Mouse (Mus musculus): ENCODE results near the gene Cyp1a2. TPM values are rescaled to one million over a fixed set of nuclear protein-coding genes. Genes with fewer than 3 reads are reported as not detected.

Gene Cyp1a2
- polyA plus RNA-seq, 1 experiment from 2014 or later = not detected

DNA sequence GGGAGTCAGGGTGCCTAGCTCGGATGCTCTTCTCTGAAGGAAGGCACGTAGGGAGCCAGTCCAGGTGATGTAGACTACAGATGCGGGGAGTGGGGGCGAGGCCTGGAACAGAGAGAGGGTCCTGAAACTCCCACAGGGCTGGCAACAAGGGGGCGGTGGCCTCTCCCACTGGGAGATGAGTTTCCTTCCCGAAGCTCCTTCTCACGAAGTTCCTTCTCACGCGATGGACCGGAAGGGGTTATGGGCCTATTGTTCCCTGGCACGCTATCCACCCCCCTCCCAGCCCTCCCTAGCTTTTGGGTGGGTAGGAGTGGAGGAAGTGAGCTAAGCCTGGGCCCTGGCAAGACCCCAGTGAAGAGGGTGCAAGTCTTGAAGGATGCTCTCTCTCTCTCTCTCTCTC lies 15.7 kb downstream of the Cyp1a2 start:
- WGBS (ENCODE audit: insufficient replicate concordance) = 72% methylated on average over 11 of the region's 11 CpGs
- H3K4me1 ChIP-seq (ENCODE audit: control insufficient read depth, insufficient read depth, low read length) = peaks cover 3% of the 10 kb centered on the region; the same call in 1 of the 2 replicates

DNA sequence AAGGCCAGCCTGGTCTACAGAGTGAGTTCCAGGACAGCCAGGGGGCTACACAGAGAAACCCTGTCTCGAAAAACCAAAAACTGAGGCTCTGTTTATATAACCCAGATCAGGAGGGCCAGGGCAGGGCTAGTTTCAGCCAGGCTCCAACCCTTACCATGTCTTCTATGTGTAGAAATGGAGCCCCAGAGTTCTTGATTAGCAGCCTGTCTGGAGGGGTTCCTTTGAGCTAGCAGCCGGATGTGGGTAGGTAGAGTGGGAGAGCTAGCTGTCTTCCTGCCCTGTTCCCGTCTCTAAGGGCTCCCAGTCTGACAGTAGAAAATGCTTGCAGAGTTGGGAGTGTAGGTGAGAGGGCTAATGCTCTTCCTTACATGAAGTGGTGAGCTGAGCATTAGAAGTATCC lies 16.4 kb downstream of the Cyp1a2 start:
- Histone ChIP-seq H3K27me3 (ENCODE audit: control insufficient read depth, insufficient read depth, low read length) (no peaks in the 10 kb centered on the region), H3K9ac (ENCODE audit: low read depth, low read length) (no peak overlapping the region), H3K4me3 (ENCODE audit: low read depth, low read length) (no peak overlapping the region), H3K36me3 (ENCODE audit: control insufficient read depth, insufficient read depth, low read length) (no peaks in the 10 kb centered on the region), H3K27ac (ENCODE audit: low read depth, low read length) (no peak overlapping the region), H3K9me3 (replicated peaks; ENCODE audit: control insufficient read depth, low read length) (no peaks in the 10 kb centered on the region), H3K4me1 (ENCODE audit: control insufficient read depth, insufficient read depth, low read length) (peaks cover 3% of the 10 kb centered on the region; the same call in 1 of the 2 replicates), H3K4me2 (no peak overlapping the region)
- 61% methylated on average over 3 of the region's 3 CpGs for WGBS (ENCODE audit: insufficient replicate concordance)
- ATAC-seq (replicated peaks; ENCODE audit: insufficient number of reproducible peaks, low FRiP score, low TSS enrichment) = no peak

More for the DNA sequence above, 15.7 kb downstream of the Cyp1a2 start:
- no peak for ATAC-seq (replicated peaks; ENCODE audit: insufficient number of reproducible peaks, low FRiP score, low TSS enrichment)
- no peak overlapping the region for H3K9ac ChIP-seq (ENCODE audit: low read depth, low read length)
- no peak overlapping the region for H3K27ac ChIP-seq (ENCODE audit: low read depth, low read length)
- no peak overlapping the region for H3K4me3 ChIP-seq (ENCODE audit: low read depth, low read length)
- no peaks in the 10 kb centered on the region for H3K36me3 ChIP-seq (ENCODE audit: control insufficient read depth, insufficient read depth, low read length)
- no peaks in the 10 kb centered on the region for H3K27me3 ChIP-seq (ENCODE audit: control insufficient read depth, insufficient read depth, low read length)
- H3K4me2 ChIP-seq = no peak overlapping the region
- no peaks in the 10 kb centered on the region for H3K9me3 ChIP-seq (replicated peaks; ENCODE audit: control insufficient read depth, low read length)

DNA sequence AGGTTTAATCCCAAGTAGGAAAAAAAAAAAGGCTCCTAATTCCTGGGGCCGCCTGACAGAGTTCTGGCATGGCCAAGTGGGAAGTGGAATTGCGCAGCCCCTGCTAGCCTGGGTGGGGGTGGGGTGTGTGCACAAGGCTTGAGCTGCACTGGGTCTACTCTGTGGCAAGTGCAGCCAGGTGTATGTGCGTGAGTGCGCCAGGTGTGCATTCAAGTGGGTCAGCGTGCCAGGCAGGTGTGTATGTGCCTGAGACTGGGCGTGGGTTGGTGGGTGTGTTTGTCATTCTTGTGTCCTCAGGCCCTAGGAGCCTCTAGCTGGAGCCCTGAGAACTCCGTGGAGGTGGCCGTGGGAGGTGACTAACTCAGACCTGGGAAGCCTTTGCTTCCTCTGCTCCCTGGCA lies 17.0 kb downstream of the Cyp1a2 start:
- WGBS (ENCODE audit: insufficient replicate concordance) = 85% methylated on average over 8 of the region's 8 CpGs
- Histone ChIP-seq H3K36me3 (ENCODE audit: control insufficient read depth, insufficient read depth, low read length) (no peaks in the 10 kb centered on the region), H3K4me3 (ENCODE audit: low read depth, low read length) (no peak overlapping the region), H3K27me3 (ENCODE audit: control insufficient read depth, insufficient read depth, low read length) (no peaks in the 10 kb centered on the region), H3K4me2 (no peak overlapping the region), H3K9me3 (replicated peaks; ENCODE audit: control insufficient read depth, low read length) (no peaks in the 10 kb centered on the region), H3K9ac (ENCODE audit: low read depth, low read length) (no peak overlapping the region), H3K27ac (ENCODE audit: low read depth, low read length) (no peak overlapping the region), H3K4me1 (ENCODE audit: control insufficient read depth, insufficient read depth, low read length) (peaks cover 3% of the 10 kb centered on the region; the same call in 1 of the 2 replicates)
- ATAC-seq (replicated peaks; ENCODE audit: insufficient number of reproducible peaks, low FRiP score, low TSS enrichment) = no peak

DNA sequence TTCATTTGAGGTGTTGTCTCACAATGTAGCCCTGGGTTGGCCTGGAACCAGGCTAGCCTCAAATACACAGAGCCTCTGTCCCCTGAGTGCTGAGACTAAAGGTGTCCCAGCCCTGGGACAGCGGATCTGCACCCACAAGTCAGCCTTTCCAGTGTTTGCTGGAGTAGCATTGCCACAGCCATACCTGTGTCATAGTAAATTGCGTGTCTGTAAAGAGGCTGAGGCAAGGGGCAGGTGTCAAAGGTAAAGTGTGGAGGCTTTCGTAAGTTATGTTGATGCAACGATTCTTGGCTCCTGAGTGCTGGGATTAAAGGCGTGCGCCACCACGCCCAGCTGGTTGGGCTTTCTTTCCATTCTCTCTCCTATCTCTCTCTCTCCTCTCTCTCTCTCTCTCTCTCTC lies 18.9 kb downstream of the Cyp1a2 start:
- peaks cover 3% of the 10 kb centered on the region; the same call in 1 of the 2 replicates for H3K4me1 ChIP-seq (ENCODE audit: control insufficient read depth, insufficient read depth, low read length)
- H3K9ac ChIP-seq (ENCODE audit: low read depth, low read length) = no peak overlapping the region
- no peak for ATAC-seq (replicated peaks; ENCODE audit: insufficient number of reproducible peaks, low FRiP score, low TSS enrichment)
- no peaks in the 10 kb centered on the region for H3K9me3 ChIP-seq (replicated peaks; ENCODE audit: control insufficient read depth, low read length)
- no peak overlapping the region for H3K4me2 ChIP-seq
- 50% methylated on average over 7 of the region's 7 CpGs for WGBS (ENCODE audit: insufficient replicate concordance)
- H3K36me3 ChIP-seq (ENCODE audit: control insufficient read depth, insufficient read depth, low read length) = no peaks in the 10 kb centered on the region
- H3K27me3 ChIP-seq (ENCODE audit: control insufficient read depth, insufficient read depth, low read length) = no peaks in the 10 kb centered on the region
- no peak overlapping the region for H3K4me3 ChIP-seq (ENCODE audit: low read depth, low read length)
- H3K27ac ChIP-seq (ENCODE audit: low read depth, low read length) = no peak overlapping the region

DNA sequence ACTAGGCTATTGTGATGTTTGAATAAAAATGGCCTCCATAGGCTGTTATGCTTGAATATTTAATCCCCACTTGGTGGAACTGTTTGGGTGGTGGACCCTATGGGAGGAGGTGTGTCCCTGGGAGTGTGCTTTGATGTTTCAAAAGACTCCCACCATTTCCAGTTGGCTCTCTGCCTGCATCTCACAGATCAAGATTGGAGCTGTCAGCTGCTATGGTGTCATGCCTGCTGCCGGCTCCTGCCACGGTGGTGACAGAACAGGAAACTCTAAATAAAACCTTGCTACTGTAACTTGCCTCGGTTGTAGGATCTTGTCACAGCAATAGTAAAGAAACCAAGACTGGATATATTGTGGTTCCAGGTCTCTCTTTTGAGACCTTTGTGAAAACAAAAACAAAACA lies 22.0 kb downstream of the Cyp1a2 start:
- Histone ChIP-seq H3K4me1 (ENCODE audit: control insufficient read depth, insufficient read depth, low read length) (no peaks in the 10 kb centered on the region), H3K27ac (ENCODE audit: low read depth, low read length) (no peak overlapping the region), H3K36me3 (ENCODE audit: control insufficient read depth, insufficient read depth, low read length) (no peaks in the 10 kb centered on the region), H3K27me3 (ENCODE audit: control insufficient read depth, insufficient read depth, low read length) (no peaks in the 10 kb centered on the region), H3K4me2 (no peak overlapping the region), H3K9me3 (replicated peaks; ENCODE audit: control insufficient read depth, low read length) (no peaks in the 10 kb centered on the region), H3K9ac (ENCODE audit: low read depth, low read length) (no peak overlapping the region), H3K4me3 (ENCODE audit: low read depth, low read length) (no peak overlapping the region)
- 35% methylated on average over 3 of the region's 3 CpGs for WGBS (ENCODE audit: insufficient replicate concordance)
- ATAC-seq (replicated peaks; ENCODE audit: insufficient number of reproducible peaks, low FRiP score, low TSS enrichment) = no peak

DNA sequence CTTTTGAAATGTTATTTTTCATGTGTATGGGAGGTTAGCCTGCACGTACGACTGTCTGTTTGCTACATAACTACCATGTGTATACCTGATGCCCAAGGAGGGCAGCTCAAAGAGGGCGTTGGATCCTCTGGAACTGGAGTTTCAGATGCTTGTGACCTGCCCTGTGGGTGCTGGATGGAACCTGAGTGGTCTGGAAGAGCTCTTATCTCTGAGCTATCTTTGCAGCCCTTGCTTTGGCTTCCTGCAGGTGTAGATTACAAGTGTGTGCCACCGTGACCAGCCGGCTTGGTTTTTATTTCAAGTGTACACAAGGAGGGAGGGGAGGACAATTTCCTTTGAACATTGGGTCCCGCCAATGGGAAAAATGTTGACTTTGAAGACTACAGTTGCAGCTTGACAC lies 23.0 kb downstream of the Cyp1a2 start:
- no peak overlapping the region for H3K27ac ChIP-seq (ENCODE audit: low read depth, low read length)
- no peak overlapping the region for H3K9ac ChIP-seq (ENCODE audit: low read depth, low read length)
- no peak overlapping the region for H3K4me2 ChIP-seq
- H3K4me3 ChIP-seq (ENCODE audit: low read depth, low read length) = no peak overlapping the region
- WGBS (ENCODE audit: insufficient replicate concordance) = 63% methylated on average over 6 of the region's 6 CpGs
- H3K9me3 ChIP-seq (replicated peaks; ENCODE audit: control insufficient read depth, low read length) = no peaks in the 10 kb centered on the region
- no peak for ATAC-seq (replicated peaks; ENCODE audit: insufficient number of reproducible peaks, low FRiP score, low TSS enrichment)
- no peaks in the 10 kb centered on the region for H3K36me3 ChIP-seq (ENCODE audit: control insufficient read depth, insufficient read depth, low read length)
- H3K27me3 ChIP-seq (ENCODE audit: control insufficient read depth, insufficient read depth, low read length) = no peaks in the 10 kb centered on the region
- peaks cover 4% of the 10 kb centered on the region; the same call in 1 of the 2 replicates for H3K4me1 ChIP-seq (ENCODE audit: control insufficient read depth, insufficient read depth, low read length)

DNA sequence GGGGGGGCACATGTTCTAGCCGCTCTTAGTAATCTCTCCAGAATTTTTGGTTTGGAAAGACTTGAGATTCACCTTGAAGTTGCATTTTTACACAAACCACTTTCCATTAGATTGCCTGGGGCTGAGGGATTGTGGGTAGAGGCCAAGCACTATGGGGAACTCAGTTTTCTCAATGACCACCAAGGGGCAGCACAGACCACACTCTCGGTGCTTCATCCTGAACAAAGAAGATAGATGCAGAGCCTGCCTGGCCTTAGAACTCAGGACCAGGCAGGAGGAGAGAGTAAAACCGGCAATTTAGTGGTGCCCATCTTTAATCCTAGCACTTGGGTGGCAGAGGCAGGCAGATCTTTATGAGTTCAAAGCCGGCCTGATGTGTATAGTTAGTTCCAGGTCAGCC lies 23.7 kb downstream of the Cyp1a2 start:
- Histone ChIP-seq H3K4me1 (ENCODE audit: control insufficient read depth, insufficient read depth, low read length) (peaks cover 4% of the 10 kb centered on the region; the same call in 1 of the 2 replicates), H3K4me3 (ENCODE audit: low read depth, low read length) (no peak overlapping the region), H3K9me3 (replicated peaks; ENCODE audit: control insufficient read depth, low read length) (no peaks in the 10 kb centered on the region), H3K27ac (ENCODE audit: low read depth, low read length) (no peak overlapping the region), H3K27me3 (ENCODE audit: control insufficient read depth, insufficient read depth, low read length) (peaks cover 1% of the 10 kb centered on the region), H3K36me3 (ENCODE audit: control insufficient read depth, insufficient read depth, low read length) (no peaks in the 10 kb centered on the region), H3K4me2 (no peak overlapping the region), H3K9ac (ENCODE audit: low read depth, low read length) (no peak overlapping the region)
- no peak for ATAC-seq (replicated peaks; ENCODE audit: insufficient number of reproducible peaks, low FRiP score, low TSS enrichment)
- WGBS (ENCODE audit: insufficient replicate concordance) = 19% methylated on average over 4 of the region's 4 CpGs

DNA sequence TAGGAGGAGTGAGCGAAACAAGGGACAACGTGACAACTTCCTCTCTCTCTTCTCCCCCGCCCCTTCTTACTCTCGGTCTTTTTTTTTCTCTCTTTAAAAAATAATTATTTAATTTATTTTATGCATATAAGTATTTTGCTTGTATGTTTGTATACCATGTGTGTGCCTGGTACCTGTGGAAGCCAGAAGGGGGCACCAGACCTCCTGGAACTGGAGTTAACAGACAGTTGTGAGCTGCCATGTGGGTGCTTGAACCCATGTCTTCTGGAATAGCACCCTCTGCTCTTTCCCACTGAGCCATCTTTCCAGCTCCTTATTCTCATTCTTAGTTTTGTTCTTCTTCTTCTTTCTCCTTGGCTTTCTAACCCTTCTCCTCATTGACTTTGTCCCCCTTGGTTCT lies 24.5 kb downstream of the Cyp1a2 start:
- H3K36me3 ChIP-seq (ENCODE audit: control insufficient read depth, insufficient read depth, low read length) = no peaks in the 10 kb centered on the region
- no peak for ATAC-seq (replicated peaks; ENCODE audit: insufficient number of reproducible peaks, low FRiP score, low TSS enrichment)
- H3K4me3 ChIP-seq (ENCODE audit: low read depth, low read length) = no peak overlapping the region
- WGBS (ENCODE audit: insufficient replicate concordance) = 89% methylated on average over 4 of the region's 4 CpGs
- no peaks in the 10 kb centered on the region for H3K9me3 ChIP-seq (replicated peaks; ENCODE audit: control insufficient read depth, low read length)
- peaks cover 7% of the 10 kb centered on the region; the same call in 1 of the 2 replicates for H3K4me1 ChIP-seq (ENCODE audit: control insufficient read depth, insufficient read depth, low read length)
- peaks cover 9% of the 10 kb centered on the region for H3K27me3 ChIP-seq (ENCODE audit: control insufficient read depth, insufficient read depth, low read length)
- no peak overlapping the region for H3K27ac ChIP-seq (ENCODE audit: low read depth, low read length)
- no peak overlapping the region for H3K4me2 ChIP-seq
- no peak overlapping the region for H3K9ac ChIP-seq (ENCODE audit: low read depth, low read length)

DNA sequence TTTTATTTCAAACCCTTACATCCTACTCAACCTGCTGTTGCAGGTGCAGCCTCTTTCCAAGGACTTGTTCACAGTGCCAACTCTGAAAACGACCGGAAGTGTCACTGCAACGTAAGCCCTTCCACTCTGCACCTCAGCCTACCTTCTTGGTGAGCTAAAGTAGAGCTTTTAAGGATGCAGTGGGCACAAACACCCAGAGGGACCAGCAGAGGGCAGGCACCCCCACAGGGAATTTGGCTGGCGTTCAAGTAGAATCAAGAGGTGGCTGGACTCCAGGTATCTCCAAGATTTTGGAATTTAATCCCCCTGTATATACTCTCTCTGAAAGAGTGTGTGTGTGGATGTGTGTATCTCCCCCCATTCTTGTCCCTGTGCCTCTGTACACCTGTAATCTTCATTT lies 25.7 kb downstream of the Cyp1a2 start:
- H3K9ac ChIP-seq (ENCODE audit: low read depth, low read length) = no peak overlapping the region
- H3K9me3 ChIP-seq (replicated peaks; ENCODE audit: control insufficient read depth, low read length) = no peaks in the 10 kb centered on the region
- ATAC-seq (replicated peaks; ENCODE audit: insufficient number of reproducible peaks, low FRiP score, low TSS enrichment) = no peak
- H3K27me3 ChIP-seq (ENCODE audit: control insufficient read depth, insufficient read depth, low read length) = peaks cover 20% of the 10 kb centered on the region
- peaks cover 7% of the 10 kb centered on the region; the same call in 1 of the 2 replicates for H3K4me1 ChIP-seq (ENCODE audit: control insufficient read depth, insufficient read depth, low read length)
- H3K4me3 ChIP-seq (ENCODE audit: low read depth, low read length) = no peak overlapping the region
- whole genome bisulfite sequencing (ENCODE audit: insufficient replicate concordance) = 46% methylated on average over 4 of the region's 4 CpGs
- H3K4me2 ChIP-seq = no peak overlapping the region
- H3K27ac ChIP-seq (ENCODE audit: low read depth, low read length) = no peak overlapping the region
- no peaks in the 10 kb centered on the region for H3K36me3 ChIP-seq (ENCODE audit: control insufficient read depth, insufficient read depth, low read length)

All from heart, embryonic 11.5 days (tissue).